ENCODE assay signal across 8 mouse cellular contexts in the genomic region with DNA sequence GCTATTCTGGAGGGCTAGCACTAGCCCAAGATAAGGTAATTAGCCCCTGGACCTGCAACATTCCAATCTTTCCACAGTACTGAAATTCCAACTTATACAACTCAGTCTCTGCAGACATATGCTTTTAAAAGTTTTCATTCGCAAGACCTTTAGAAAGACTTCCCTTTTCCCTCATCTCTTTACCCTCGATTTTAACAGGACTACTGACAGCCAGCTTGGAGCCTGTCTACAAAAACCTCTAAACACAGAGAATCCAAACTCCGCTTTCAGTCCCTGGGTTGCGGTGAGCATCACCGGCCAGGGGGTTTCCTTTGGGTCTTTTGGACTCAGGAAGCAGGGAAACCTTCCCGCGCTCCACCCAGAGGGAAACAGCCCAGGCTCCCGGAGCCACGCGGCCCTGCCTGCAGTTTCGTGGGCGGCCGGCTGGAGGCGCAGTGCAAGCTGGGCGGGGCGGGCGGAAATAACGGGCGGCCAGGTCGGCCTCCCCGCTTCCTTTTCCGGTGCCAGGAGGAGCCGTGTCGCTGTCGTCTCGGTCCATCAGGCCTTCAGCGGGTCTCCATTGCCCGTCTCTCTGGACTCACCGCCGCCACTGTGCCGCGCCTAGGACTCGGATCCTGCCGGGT. TPM values are rescaled to one million over a fixed set of nuclear protein-coding genes. Genes with fewer than 3 reads are reported as not detected.
DNase-seq lines count a peak whose midpoint lies in the region; ATAC-seq and TF ChIP-seq lines count a peak whose summit lies in the region.

A gene (plus strand): TSS at position 482 of the 623 bp plus-strand sequence.

- peak; percentile 94 for ATAC-seq in forebrain, embryonic 13.5 days
- ATAC-seq in liver, postnatal 0 days: peak; percentile 91
- peak; percentile 93 for ATAC-seq in neural tube, embryonic 14.5 days (ENCODE audit: low read depth)

- H3K9me3 ChIP-seq in E14TG2a.4 (ENCODE audit: low read length): no peaks in the 10 kb centered on the region
- H3K9me3 ChIP-seq in forebrain, embryonic 13.5 days (replicated peaks): no peaks in the 10 kb centered on the region
- H3K9me3 ChIP-seq in liver, postnatal 0 days (ENCODE audit: low read length): no peaks in the 10 kb centered on the region
- no peaks in the 10 kb centered on the region for H3K9me3 ChIP-seq in neural tube, embryonic 14.5 days (ENCODE audit: control insufficient read depth, low read length)

- peak; percentile 37; the same call in 1 of the 2 replicates for TF ChIP-seq CTCF in E14TG2a.4 (conservative IDR thresholded peaks at IDR 0.05; ENCODE audit: low read length)
- TF ChIP-seq CTCF in liver, postnatal 0 days (IDR thresholded peaks at IDR 0.05; ENCODE audit: low read depth): peak; percentile 99

- WGBS in forebrain, embryonic 13.5 days: 1% methylated on average over 34 of the region's 34 CpGs
- WGBS in large intestine, adult 2 months: under 1% methylated on average over 34 of the region's 34 CpGs
- under 1% methylated on average over 34 of the region's 34 CpGs for WGBS in liver, postnatal 0 days (ENCODE audit: insufficient replicate concordance)
- WGBS in neural tube, embryonic 14.5 days: 2% methylated on average over 34 of the region's 34 CpGs

- 0 out of 2 replicates have a peak, but pooled peaks have one; percentile 16 for TF ChIP-seq EP300 in liver, postnatal 0 days (IDR thresholded peaks at IDR 0.05; ENCODE audit: low read depth)

- H3K27me3 ChIP-seq in E14TG2a.4 (ENCODE audit: insufficient read depth, low read length): no peaks in the 10 kb centered on the region
- no peaks in the 10 kb centered on the region for H3K27me3 ChIP-seq in forebrain, embryonic 13.5 days
- no peaks in the 10 kb centered on the region for H3K27me3 ChIP-seq in liver, postnatal 0 days (ENCODE audit: insufficient read depth, low read length)
- H3K27me3 ChIP-seq in neural tube, embryonic 14.5 days (ENCODE audit: control insufficient read depth, insufficient read depth, low read length): no peaks in the 10 kb centered on the region

- peak within 1 kb of the TSS; percentile 96 for H3K9ac ChIP-seq in forebrain, embryonic 13.5 days
- peak within 1 kb of the TSS; percentile 81 for H3K9ac ChIP-seq in liver, postnatal 0 days (replicated peaks)
- H3K9ac ChIP-seq in neural tube, embryonic 14.5 days (replicated peaks; ENCODE audit: low read depth, low read length): peak within 1 kb of the TSS; percentile 98

- H3K4me3 ChIP-seq in E14TG2a.4 (replicated peaks; ENCODE audit: low read length): peak within 1 kb of the TSS; percentile 95
- H3K4me3 ChIP-seq in forebrain, embryonic 13.5 days: peak within 1 kb of the TSS; percentile 93
- peak within 1 kb of the TSS; percentile 75 for H3K4me3 ChIP-seq in liver, postnatal 0 days (ENCODE audit: low read depth, low read length)
- H3K4me3 ChIP-seq in neural tube, embryonic 14.5 days (ENCODE audit: low read depth, low read length): peak within 1 kb of the TSS; percentile 97

- intact Hi-C loops in heart, postnatal 10 days (cut with DNase I): loop anchor here (1.0 kb wide), 1 partner anchor 20 kb away; no protein-coding TSS in a partner anchor

- peak; percentile 82 for DNase-seq in c-Kit-positive CD71-positive TER-119-positive erythroid progenitor cells, embryonic 14.5 days (ENCODE audit: low spot score)
- DNase-seq in heart, postnatal 10 days: peak; percentile 94 to 97
- DNase-seq in large intestine, adult 2 months (ENCODE audit: low read depth, low spot score): no peak
- DNase-seq in liver, postnatal 0 days: peak; percentile 94
- DNase-seq in testis, postnatal 10 days (ENCODE audit: low spot score): peak; percentile 97

- H3K4me1 ChIP-seq in E14TG2a.4 (replicated peaks; ENCODE audit: low read depth, low read length): peaks cover 49% of the 10 kb centered on the region
- peaks cover 27% of the 10 kb centered on the region for H3K4me1 ChIP-seq in forebrain, embryonic 13.5 days
- peaks cover 29% of the 10 kb centered on the region for H3K4me1 ChIP-seq in liver, postnatal 0 days (ENCODE audit: insufficient read depth)
- peaks cover 13% of the 10 kb centered on the region; the same call in 1 of the 2 replicates for H3K4me1 ChIP-seq in neural tube, embryonic 14.5 days (ENCODE audit: control insufficient read depth, insufficient read depth, low read length)

- peaks cover 25% of the 10 kb centered on the region for H3K36me3 ChIP-seq in E14TG2a.4 (ENCODE audit: insufficient read depth, low read length)
- peaks cover 11% of the 10 kb centered on the region; the same call in 1 of the 2 replicates for H3K36me3 ChIP-seq in forebrain, embryonic 13.5 days (ENCODE audit: poor library complexity, severe bottlenecking)
- peaks cover 4% of the 10 kb centered on the region; the same call in 1 of the 2 replicates for H3K36me3 ChIP-seq in liver, postnatal 0 days (replicated peaks; ENCODE audit: insufficient read depth, low read length)
- no peaks in the 10 kb centered on the region for H3K36me3 ChIP-seq in neural tube, embryonic 14.5 days (ENCODE audit: control insufficient read depth, insufficient read depth, low read length)

- H3K4me2 ChIP-seq in forebrain, embryonic 13.5 days: peak within 1 kb of the TSS; percentile 83
- H3K4me2 ChIP-seq in liver, postnatal 0 days (ENCODE audit: low read depth, low read length): peak within 1 kb of the TSS; percentile 80
- H3K4me2 ChIP-seq in neural tube, embryonic 14.5 days (ENCODE audit: low read depth, low read length): peak within 1 kb of the TSS; percentile 91

- H3K27ac ChIP-seq in forebrain, embryonic 13.5 days: peak within 1 kb of the TSS; percentile 96
- H3K27ac ChIP-seq in liver, postnatal 0 days (ENCODE audit: low read depth): peak within 1 kb of the TSS; percentile 92
- H3K27ac ChIP-seq in neural tube, embryonic 14.5 days (ENCODE audit: low read depth, low read length): peak within 1 kb of the TSS; percentile 98

RNA-seq across cellular contexts. Expression of the gene that starts here (rescaled TPM):
- 66.5 and 72.1 TPM in 2 replicates for polyA plus RNA-seq in forebrain, embryonic 13.5 days (2015; fragmentation: Nextera tagmentation; extraction: Ambion mirVana)
- total RNA-seq in heart, postnatal 10 days (2021): 10 to 100 TPM; 48.2 to 53.8 TPM
- polyA plus RNA-seq in large intestine, adult 2 months (2012; rRNA removed): 33.5 and 61.4 TPM in 2 replicates
- 15.1 and 16.6 TPM in 2 replicates for polyA plus RNA-seq in liver, postnatal 0 days (2015; fragmentation: Nextera tagmentation; extraction: Ambion mirVana)
- 45.6 and 59.5 TPM in 2 replicates for polyA plus RNA-seq in neural tube, embryonic 14.5 days (2014; fragmentation: Nextera tagmentation; extraction: Ambion mirVana)
